Mouse (Mus musculus): ENCODE data around the gene Smurf1.

Smurf1 gene

DNA sequence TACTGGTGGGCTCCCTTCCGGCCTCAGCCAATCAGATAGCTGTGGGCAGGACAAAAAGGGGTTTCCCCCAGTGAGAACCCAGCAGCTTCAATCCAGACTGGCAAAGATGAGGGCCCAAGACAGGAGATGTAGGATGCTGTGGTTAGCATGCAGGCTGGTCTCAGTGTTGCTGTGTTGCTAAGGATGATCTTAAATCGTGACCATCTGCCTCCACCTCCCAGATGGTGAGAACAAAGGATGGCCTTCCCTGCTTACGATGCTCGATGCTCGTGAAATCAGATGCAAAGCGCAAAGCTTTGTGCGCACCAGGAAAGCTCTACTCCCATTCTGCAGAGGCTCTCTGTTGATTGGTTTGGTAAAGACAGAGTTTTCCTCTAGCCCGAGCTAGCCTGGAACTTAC lies 104.7 kb downstream of the Smurf1 start:
- no peak for DNase-seq

DNA sequence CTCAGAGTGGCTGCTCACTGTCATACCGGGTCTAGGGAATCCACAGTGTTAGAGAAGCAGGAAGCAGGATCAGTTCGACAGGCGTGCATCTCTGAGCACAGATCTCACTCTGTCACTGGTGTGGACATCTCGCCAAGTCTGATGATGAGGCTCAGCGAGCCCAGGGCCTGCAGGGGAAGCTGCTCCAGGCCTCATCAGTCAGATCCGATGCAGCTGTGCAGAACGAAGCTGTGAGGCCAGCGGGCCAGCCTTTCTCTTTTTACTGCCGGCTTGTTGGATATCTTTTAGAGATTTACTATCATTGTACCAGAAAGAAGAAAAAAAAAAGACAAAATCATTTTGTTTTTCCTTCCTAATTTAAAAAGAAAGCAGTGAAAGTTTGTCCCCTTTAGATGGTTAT lies 106.4 kb downstream of the Smurf1 start:
- DNase-seq: peak; percentile 73

DNA sequence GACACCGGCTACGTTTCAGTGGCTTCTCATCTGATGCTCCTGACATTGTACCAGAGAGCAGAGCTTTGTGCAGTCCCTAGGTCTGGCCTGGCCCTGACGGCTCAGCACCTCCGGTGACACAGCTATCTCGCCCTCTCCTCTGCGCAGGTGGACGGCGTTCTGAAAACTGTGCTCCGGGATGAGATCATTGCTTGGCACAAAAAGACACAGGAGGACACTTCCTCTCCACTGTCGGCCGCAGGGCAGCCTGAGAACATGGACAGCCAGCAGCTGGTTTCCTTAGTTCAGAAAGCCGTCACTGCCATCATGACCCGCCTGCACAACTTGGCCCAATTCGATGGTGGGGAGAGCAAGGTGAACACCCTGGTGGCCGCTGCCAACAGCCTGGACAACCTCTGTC lies 107.1 kb downstream of the Smurf1 start:
- DNase-seq: peak; percentile 26

DNA sequence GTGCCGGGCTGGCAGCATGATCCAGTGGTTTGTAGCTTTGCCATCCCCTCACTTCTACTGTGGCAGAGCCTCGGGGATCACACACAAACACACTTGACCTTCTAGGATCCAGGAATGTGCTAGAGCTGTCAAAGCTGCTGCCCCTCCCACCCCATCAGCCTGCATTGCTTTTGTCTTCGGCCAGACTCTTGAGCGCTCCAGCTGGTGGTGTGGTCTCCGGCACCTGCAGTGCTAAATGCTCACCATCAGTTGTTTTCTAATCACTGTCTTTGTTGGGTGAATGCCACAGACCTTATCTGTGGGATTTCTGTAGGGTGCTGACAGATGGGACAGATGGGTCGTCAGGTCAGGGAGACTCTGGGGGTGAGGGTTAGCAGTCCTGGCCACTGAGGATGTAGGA lies 109.7 kb downstream of the Smurf1 start:
- DNase-seq: peak; percentile 28

DNA sequence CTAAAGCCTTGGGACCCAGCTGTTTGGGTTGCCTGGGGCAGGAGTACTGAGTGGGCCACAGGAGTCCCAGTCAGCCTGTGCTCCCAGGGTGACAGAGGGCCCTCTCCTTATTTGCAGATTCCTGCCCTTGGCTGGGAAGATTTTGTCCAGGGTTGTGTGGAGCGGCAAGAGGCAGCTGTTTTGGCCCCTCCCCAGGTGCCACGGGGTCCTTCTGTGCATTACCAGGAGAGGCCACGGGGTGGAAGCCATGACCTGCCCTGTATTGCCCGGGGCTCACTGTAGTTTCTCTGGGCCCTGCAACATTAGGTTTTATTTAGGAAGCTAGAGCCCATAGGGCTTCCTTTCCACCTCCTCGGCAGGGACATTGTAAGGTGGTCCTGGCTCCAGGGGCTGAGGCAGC lies 111.7 kb downstream of the Smurf1 start:
- DNase-seq: no peak

DNA sequence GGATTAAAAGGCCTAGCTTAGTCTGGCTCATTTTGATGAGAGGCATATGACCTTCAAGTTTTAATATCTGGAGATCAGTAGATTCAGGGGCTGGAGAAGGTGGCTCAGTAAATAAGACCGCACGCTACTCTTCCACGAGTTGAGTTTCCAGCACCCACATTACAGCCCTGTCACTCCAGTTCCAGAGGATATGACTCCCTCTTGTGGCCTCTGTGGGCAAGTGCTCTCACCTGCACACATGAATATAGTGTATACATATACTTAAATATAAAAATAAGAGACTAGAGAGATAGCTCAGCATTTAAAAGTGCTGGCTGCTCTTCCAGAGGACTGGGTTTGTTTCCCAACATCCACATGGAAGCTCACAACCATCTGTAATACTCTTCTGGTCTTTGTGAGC lies 113.8 kb downstream of the Smurf1 start:
- DNase-seq: no peak

DNA sequence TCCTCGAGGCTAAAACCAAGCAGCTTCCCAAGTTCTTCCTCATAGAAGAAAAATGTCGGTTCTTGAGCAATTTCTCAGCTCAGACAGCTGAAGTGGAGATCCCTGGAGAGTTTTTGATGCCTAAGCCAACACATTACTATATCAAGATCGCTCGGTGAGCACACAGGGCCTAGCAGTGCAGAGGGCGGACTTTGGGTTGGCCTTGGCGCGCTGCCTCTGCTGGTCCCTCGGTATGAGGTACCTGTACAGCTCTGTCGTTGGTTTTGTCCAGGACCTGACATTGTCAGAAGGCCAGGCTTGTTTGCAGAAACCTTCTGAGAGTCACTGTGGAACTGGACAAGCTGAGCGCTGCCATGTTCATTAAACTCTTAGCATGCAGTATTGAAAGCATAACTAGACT lies 115.7 kb downstream of the Smurf1 start:
- DNase-seq: no peak

DNA sequence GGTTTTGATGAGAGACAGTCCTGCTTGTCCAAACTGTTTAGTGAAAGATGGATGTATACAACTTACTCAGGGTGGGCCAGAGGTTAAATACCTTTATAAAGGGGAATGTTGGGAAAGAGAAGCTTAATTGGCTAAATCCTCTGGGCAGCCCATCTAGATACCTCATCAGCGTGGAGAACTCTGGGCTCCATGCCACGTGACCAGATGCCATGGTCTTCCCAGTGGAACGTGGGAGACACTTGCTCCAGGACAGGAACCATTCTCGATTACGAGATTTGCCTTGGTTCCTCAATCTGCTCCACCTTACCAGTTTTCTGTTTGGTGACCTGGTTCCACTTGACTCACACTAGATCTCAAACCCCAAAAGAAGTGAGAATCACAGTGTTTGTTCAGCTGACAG lies 116.9 kb downstream of the Smurf1 start:
- no peak for DNase-seq

DNA sequence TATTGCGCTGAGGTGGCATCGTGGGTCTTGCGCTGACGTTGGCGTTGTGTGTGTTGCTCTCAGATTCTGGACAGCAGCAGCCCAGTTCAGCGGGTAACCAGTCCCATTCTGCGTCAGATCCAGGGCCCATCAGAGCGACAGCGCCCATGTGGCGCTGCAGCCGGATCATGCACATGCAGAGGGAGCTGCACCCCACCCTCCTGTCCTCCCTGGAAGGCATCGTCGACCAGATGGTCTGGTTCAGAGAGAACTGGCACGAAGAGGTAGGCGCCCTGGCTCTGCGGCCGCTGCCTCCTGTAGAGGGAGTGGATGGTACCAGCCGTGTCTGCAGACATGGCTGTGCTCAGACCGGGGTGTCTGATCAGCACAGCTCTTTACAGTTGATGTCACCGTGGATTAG lies 120.3 kb downstream of the Smurf1 start:
- no peak for DNase-seq

DNA sequence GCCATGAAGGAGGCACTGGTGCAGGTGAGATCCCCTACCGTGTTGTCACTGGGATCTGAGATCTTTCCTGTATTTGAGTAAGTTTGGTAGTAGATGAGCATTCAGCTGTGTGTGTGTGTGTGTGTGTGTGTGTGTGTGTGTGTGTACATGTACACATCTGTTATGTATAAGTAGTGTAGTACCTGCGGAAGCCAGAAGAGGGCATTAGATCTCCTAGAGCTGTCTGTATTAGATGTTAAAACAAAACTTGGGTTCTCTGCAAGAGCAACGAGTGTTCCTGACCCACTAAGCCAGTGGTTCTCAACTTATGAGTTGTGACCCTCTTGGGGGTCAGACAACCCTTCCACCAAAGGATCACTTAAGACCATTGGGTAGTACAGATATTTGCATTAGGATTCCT lies 129.5 kb downstream of the Smurf1 start:
- DNase-seq: peak; percentile 52

DNA sequence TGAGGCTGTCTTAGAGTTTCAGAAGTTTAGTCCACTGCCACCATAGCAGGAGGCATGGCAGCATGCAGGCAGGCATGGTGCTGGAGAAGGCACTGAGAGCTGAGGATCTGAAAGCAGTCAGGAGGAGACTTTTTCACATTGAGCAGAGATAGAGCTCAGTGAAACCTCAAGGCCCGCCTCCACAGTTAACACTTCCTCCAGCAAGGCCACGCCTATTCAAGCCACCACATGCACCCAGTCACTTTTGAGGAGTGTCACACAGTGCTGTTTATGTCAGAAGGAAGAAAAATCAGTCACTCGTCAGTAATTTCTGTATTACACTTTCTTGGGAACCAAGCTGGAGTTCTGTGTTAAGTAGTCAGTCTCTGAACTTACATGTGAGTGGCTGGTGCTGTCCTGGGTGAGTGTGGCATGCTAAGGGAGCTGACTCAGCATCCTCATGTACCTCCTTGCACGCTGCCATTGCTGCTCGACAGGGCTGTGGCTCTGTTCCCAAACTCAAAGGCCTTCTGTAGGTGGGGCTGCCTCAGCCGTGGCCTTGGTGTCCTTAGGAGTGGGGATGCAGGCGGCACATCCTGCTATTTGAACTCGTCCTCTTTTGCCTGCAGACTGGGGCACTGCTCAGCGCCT lies 133.7 kb downstream of the Smurf1 start:
- no peak for DNase-seq

DNA sequence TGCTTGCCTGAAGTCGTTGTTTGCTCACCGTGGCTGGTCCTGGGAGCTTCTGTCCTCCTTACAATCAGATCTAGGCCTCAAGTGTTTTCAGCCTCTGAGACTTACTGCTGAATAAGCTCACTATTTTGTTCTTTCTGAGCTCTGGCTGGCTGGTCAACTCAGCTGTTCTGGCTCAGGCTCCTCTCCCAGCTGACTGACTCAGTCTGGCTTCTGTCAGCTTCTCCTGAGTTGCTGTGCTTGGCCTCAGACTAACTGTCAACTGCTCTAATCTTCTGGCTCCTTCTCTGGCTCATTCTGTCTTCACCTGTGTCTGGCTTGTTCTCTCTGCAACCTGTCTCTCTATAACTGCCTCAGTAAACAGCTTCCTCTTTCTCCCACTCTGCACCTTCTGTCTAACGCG lies 136.0 kb downstream of the Smurf1 start:
- no peak for DNase-seq

DNA sequence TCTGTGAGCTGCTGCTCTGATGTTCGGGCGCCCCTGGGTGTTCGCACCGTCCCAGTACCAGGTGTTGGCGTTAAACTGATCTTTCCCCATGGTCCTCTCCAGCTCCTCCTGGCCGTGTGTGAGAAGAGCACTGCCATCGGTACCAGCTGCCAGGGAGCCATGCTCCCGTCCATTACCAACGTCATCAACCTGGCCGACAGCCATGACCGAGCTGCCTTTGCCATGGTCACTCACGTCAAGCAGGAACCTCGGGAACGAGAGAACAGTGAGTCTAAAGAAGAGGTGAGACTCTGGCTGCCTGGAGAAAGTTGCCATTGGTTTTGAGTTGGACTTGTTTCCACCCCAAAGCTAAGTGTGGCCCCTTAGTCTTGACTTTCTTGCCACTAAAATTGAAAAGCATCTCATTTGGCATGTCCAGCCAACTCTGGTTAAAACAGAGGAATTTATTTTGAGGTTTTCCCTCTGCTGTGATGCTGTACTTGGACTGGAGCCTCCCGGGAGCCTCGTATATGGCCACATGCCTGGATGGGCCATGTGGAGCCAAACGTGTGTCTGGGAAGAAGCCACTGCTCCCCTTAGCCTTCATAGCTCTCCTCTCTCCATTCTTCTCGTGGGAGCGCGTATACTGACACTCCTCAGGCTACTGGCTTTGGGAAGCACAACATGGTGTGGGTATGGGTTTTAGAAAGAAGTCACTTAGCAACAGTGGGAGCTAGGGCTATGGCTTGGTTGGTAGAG lies 137.1 kb downstream of the Smurf1 start:
- peak; percentile 48 for DNase-seq

Measured in kidney, postnatal 10 days (tissue).